In the genomic region with DNA sequence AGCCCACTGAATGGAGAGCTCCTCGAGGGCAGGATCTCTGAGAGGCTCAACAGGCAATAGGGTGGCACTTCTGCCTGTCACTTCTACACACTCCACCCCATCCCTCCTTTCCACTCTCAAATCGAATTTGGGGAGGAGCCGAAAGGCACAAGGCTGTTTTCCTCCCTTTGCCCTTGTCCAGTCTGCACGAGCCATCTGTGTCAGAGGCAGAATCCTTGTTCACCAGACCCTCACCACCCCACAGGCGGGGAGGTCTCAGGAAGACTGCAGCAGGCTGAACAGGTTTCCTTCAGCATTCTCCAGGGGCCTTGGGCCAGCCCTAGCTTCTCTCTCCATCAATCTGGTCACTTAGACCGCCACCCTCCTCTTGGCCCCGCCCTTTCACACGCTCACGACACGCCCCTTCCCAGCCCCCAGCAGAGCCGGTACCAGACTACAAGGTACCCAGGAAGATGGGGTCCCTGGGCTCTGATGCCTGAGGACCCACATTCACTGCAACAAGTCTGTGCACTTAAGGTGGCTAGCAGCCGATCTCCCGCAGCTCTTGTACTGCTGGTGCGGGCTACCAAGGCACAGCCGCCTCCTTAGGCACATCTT, we compare ENCODE assay signal across 8 mouse cellular contexts. TPM values are rescaled to one million over a fixed set of nuclear protein-coding genes. Genes with fewer than 3 reads are reported as not detected.
DNase-seq lines count a peak whose midpoint lies in the region; ATAC-seq and TF ChIP-seq lines count a peak whose summit lies in the region.

No protein-coding gene starts in this region.

- H3K27me3 ChIP-seq in cerebellum, adult 2 months (ENCODE audit: control insufficient read depth, insufficient read depth, low read length) = peaks cover 1% of the 10 kb centered on the region; the same call in 1 of the 2 replicates
- no peaks in the 10 kb centered on the region for H3K27me3 ChIP-seq in embryonic facial prominence, embryonic 11.5 days (ENCODE audit: control insufficient read depth, insufficient read depth, low read length)
- peaks cover 52% of the 10 kb centered on the region for H3K27me3 ChIP-seq in liver, embryonic 15.5 days

- TF ChIP-seq CTCF in cerebellum, adult 2 months (IDR thresholded peaks at IDR 0.05; ENCODE audit: borderline replicate concordance, insufficient read depth, low read depth, low read length) = no peak
- no peak for TF ChIP-seq CTCF in layer of hippocampus, adult 2 months (conservative IDR thresholded peaks at IDR 0.05)

- 24% methylated on average over 15 of the region's 15 CpGs for WGBS in cerebellum, adult 2 months
- WGBS in embryonic facial prominence, embryonic 11.5 days = 4% methylated on average over 15 of the region's 15 CpGs
- WGBS in liver, embryonic 15.5 days (ENCODE audit: insufficient replicate concordance) = 43% methylated on average over 15 of the region's 15 CpGs

- peak overlapping the region; percentile 51 for H3K4me3 ChIP-seq in cerebellum, adult 2 months (replicated peaks; ENCODE audit: insufficient read depth, low read depth, low read length)
- peak overlapping the region; percentile 54 for H3K4me3 ChIP-seq in embryonic facial prominence, embryonic 11.5 days (ENCODE audit: low read depth, low read length)
- H3K4me3 ChIP-seq in layer of hippocampus, adult 2 months = peak overlapping the region; percentile 86
- no peak overlapping the region for H3K4me3 ChIP-seq in liver, embryonic 15.5 days (replicated peaks)

- H3K36me3 ChIP-seq in embryonic facial prominence, embryonic 11.5 days (replicated peaks; ENCODE audit: control insufficient read depth, insufficient read depth, low read depth, low read length) = no peaks in the 10 kb centered on the region
- H3K36me3 ChIP-seq in liver, embryonic 15.5 days (replicated peaks) = no peaks in the 10 kb centered on the region

- H3K9ac ChIP-seq in embryonic facial prominence, embryonic 11.5 days (replicated peaks; ENCODE audit: low read length) = peak overlapping the region; percentile 68
- no peak overlapping the region for H3K9ac ChIP-seq in liver, embryonic 15.5 days

- peak; percentile 21; the same call in 1 of the 2 replicates for ATAC-seq in embryonic facial prominence, embryonic 11.5 days (replicated peaks; ENCODE audit: insufficient number of reproducible peaks, low FRiP score, low TSS enrichment, low read depth)
- no peak for ATAC-seq in liver, embryonic 15.5 days (ENCODE audit: insufficient read depth)

- no peaks in the 10 kb centered on the region for H3K9me3 ChIP-seq in embryonic facial prominence, embryonic 11.5 days (replicated peaks; ENCODE audit: control insufficient read depth, low read length)
- H3K9me3 ChIP-seq in liver, embryonic 15.5 days (replicated peaks) = no peaks in the 10 kb centered on the region

- no peak for TF ChIP-seq POLR2A in cerebellum, adult 2 months (IDR thresholded peaks at IDR 0.05; ENCODE audit: borderline replicate concordance, insufficient read depth, low read length)

- peaks cover 6% of the 10 kb centered on the region; the same call in 1 of the 2 replicates for H3K4me1 ChIP-seq in cerebellum, adult 2 months (ENCODE audit: control insufficient read depth, insufficient read depth, low read length)
- peaks cover 12% of the 10 kb centered on the region for H3K4me1 ChIP-seq in embryonic facial prominence, embryonic 11.5 days (ENCODE audit: control insufficient read depth, insufficient read depth, low read length)
- H3K4me1 ChIP-seq in liver, embryonic 15.5 days (replicated peaks) = peaks cover 7% of the 10 kb centered on the region; the same call in 1 of the 2 replicates

- peak overlapping the region; percentile 90 for H3K4me2 ChIP-seq in embryonic facial prominence, embryonic 11.5 days (ENCODE audit: low read depth, low read length)
- H3K4me2 ChIP-seq in liver, embryonic 15.5 days = peak overlapping the region; percentile 14

- H3K27ac ChIP-seq in cerebellum, adult 2 months (ENCODE audit: insufficient read depth, low read length) = no peak overlapping the region
- peak overlapping the region; percentile 76 for H3K27ac ChIP-seq in embryonic facial prominence, embryonic 11.5 days (replicated peaks; ENCODE audit: low read depth, low read length)
- H3K27ac ChIP-seq in layer of hippocampus, adult 2 months = peak overlapping the region; percentile 89
- no peak overlapping the region for H3K27ac ChIP-seq in liver, embryonic 15.5 days (replicated peaks)

- peak; percentile 35 to 39 for DNase-seq in cerebellum, adult 2 months
- no peak for DNase-seq in cerebellum, adult 11 months
- DNase-seq in embryonic facial prominence, embryonic 11.5 days (ENCODE audit: low spot score) = peak; percentile 70
- peak; percentile 55 for DNase-seq in heart, adult 8-10 months (ENCODE audit: low spot score)
- peak; percentile 70 to 81 for DNase-seq in layer of hippocampus, adult 2 months (ENCODE audit: low spot score in 2 of 2)
- DNase-seq in right cerebral cortex, postnatal 14 days = peak; percentile 62
- no peak for DNase-seq in spleen, adult 18-20 months

RNA-seq across cellular contexts. Expression of a gene that starts 23.9 kb away (rescaled TPM):
- polyA plus RNA-seq in cerebellum, adult 2 months (2012; rRNA removed) = 24.7 and 26.8 TPM in 2 replicates
- 11.9 and 13.4 TPM in 2 replicates for polyA plus RNA-seq in embryonic facial prominence, embryonic 11.5 days (2014; fragmentation: Nextera tagmentation; extraction: Ambion mirVana)
- 10 to 100 TPM; 14.8 to 19.1 (median 15.9) TPM for total RNA-seq in heart, adult 8-10 months (2022)
- total RNA-seq in layer of hippocampus, adult 2 months (2021) = 10 to 100 TPM; 60.3 to 71.2 TPM
- 1.0 and 1.2 TPM in 2 replicates for polyA plus RNA-seq in liver, embryonic 15.5 days (2015; fragmentation: Nextera tagmentation; extraction: Ambion mirVana)

Comparison
In these comparisons a context has a peak if more than half of its experiments do, and no peak if none do; other contexts are left out.
1. DNase-seq: peak in cerebellum, adult 2 months (2 of 2), embryonic facial prominence, embryonic 11.5 days (single experiment), heart, adult 8-10 months (single experiment), layer of hippocampus, adult 2 months (2 of 2) and right cerebral cortex, postnatal 14 days (single experiment); none in cerebellum, adult 11 months (single experiment) and spleen, adult 18-20 months (0 of 2).
2. H3K27ac ChIP-seq: peak in embryonic facial prominence, embryonic 11.5 days (single experiment) and layer of hippocampus, adult 2 months (single experiment); none in cerebellum, adult 2 months (single experiment) and liver, embryonic 15.5 days (single experiment).